Mouse (Mus musculus) heart, embryonic 10.5 days (tissue): ENCODE measurements around the gene Lrp6. TPM values are rescaled to one million over a fixed set of nuclear protein-coding genes. Genes with fewer than 3 reads are reported as not detected.

ENCODE experiments used
- DNase-seq: peaks from one replicate; pipeline ENCODE4 v3.0.0-alpha.2; 2017; ENCODE audit warnings: low spot score
- H3K27ac ChIP-seq: fragments of 300-500 bp; sonication (generic); 2 replicates; pipeline ENCODE4 v1.5.1; 2016; ENCODE audit warnings: mild to moderate bottlenecking
- H3K27me3 ChIP-seq: fragments of 300-500 bp; sonication (generic); 2 replicates; pipeline ENCODE4 v1.6.1; 2016; ENCODE audit warnings: mild to moderate bottlenecking; ENCODE audit not compliant: poor library complexity, insufficient read depth, severe bottlenecking
- H3K36me3 ChIP-seq: fragments of 300-500 bp; sonication (generic); 2 replicates; pipeline ENCODE4 v1.6.1; 2016; ENCODE audit warnings: mild to moderate bottlenecking, moderate library complexity
- H3K4me1 ChIP-seq: fragments of 300-500 bp; sonication (generic); 2 replicates; pipeline ENCODE4 v1.6.1; 2016; ENCODE audit warnings: mild to moderate bottlenecking
- H3K4me3 ChIP-seq: fragments of 300-500 bp; sonication (generic); 2 replicates; pipeline ENCODE4 v1.5.1; 2016; ENCODE audit warnings: mild to moderate bottlenecking, moderate library complexity
- H3K9me3 ChIP-seq: fragments of 300-500 bp; sonication (generic); 2 replicates; pipeline ENCODE4 v1.6.1; 2016; ENCODE audit warnings: mild to moderate bottlenecking, moderate library complexity
- WGBS: fragments of 180-500 bp; shearing (Covaris S2); methylation state at CpG from one replicate; pipeline ENCODE4 v1.1.7; 2016; 5-methylcytosine and 5-hydroxymethylcytosine counted together
- polyA plus RNA-seq: library from polyadenylated mRNA; unstranded; fragments of >200 nt; fragmentation: Nextera tagmentation; extraction: Ambion mirVana; gene quantifications from 2 replicates; pipeline ENCODE4 v1.2.1, GENCODE M21; 2016

Gene Lrp6
- polyA plus RNA-seq, 1 experiment from 2014 or later, result 24.4 TPM

DNA sequence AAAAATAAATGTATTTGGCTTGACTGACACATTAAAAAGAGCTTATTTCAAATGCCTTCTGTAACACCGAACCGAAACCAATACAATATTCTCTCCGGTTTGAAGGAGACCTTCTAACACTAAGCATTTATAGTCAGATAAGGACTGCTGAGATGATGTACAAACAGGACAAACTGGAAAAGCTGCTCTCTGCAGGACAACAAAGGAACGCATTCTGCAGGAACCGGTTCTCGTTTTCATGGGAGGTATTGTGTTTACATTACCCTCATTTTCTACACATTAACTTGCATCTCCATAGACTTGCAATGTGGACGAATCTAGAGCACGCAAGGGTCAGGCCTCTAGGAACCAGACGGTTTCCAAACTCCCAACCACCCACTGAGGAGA, 163.1 kb downstream of the Lrp6 start:
- no peak overlapping the region for H3K4me3 ChIP-seq
- H3K27ac ChIP-seq, result no peak overlapping the region
- H3K4me1 ChIP-seq, result no peaks in the 10 kb centered on the region
- peak; percentile 13 for DNase-seq
- no peaks in the 10 kb centered on the region for H3K9me3 ChIP-seq
- H3K36me3 ChIP-seq, result no peaks in the 10 kb centered on the region
- H3K27me3 ChIP-seq, result no peaks in the 10 kb centered on the region
- 82% methylated on average over 9 of the region's 9 CpGs for WGBS

GRCm38 (mm10) chr6:134402914-134403683, 163.7 kb downstream of the Lrp6 start:
- Histone ChIP-seq H3K27me3 (no peaks in the 10 kb centered on the region), H3K9me3 (no peaks in the 10 kb centered on the region), H3K27ac (no peak overlapping the region), H3K36me3 (no peaks in the 10 kb centered on the region), H3K4me1 (no peaks in the 10 kb centered on the region), H3K4me3 (no peak overlapping the region)
- peak; percentile 63 for DNase-seq
- 38% methylated on average over 16 of the region's 16 CpGs for WGBS

Other genes with a start within 250 kb of the Lrp6 start
- gene Bcl2l14, start 170.6 kb downstream of the Lrp6 start, polyA plus RNA-seq, result 0.09 and 0.33 TPM in 2 replicates
- 3.1 and 5.8 TPM in 2 replicates for gene Mansc1, start 65.5 kb upstream of the Lrp6 start, polyA plus RNA-seq
- gene Borcs5, start 72.5 kb upstream of the Lrp6 start, polyA plus RNA-seq, result 16.2 and 16.7 TPM in 2 replicates
- gene Dusp16, start 225.7 kb upstream of the Lrp6 start, polyA plus RNA-seq, result 13.2 and 16.7 TPM in 2 replicates